Mouse (Mus musculus) C2C12 (cell line): ENCODE data around the gene Cntrl. TPM values are rescaled to one million over a fixed set of nuclear protein-coding genes. Genes with fewer than 3 reads are reported as not detected.

Source experiments
- H3K27me3 ChIP-seq: one replicate; pipeline ENCODE4 v1.6.1; 2011; ENCODE audit not compliant: control insufficient read depth, insufficient read depth, insufficient read length
- H3K36me3 ChIP-seq: one replicate; pipeline ENCODE4 v1.6.1; 2011; ENCODE audit not compliant: control insufficient read depth, insufficient read depth
- H3K4me3 ChIP-seq: one replicate; pipeline ENCODE4 v1.5.1; 2011; ENCODE audit warnings: mild to moderate bottlenecking, control low read depth; ENCODE audit not compliant: poor library complexity, insufficient read depth, severe bottlenecking
- H3K79me2 ChIP-seq: one replicate; pipeline ENCODE4 v1.6.1; 2011; ENCODE audit not compliant: control insufficient read depth, insufficient read depth
- H3K79me3 ChIP-seq: one replicate; pipeline ENCODE4 v1.6.1; 2011; ENCODE audit warnings: low read depth, control low read depth
- H3ac ChIP-seq: one replicate; pipeline ENCODE3; 2011; ENCODE audit warnings: low read depth; ENCODE audit not compliant: control insufficient read depth, insufficient read length
- CEBPB ChIP-seq: IDR thresholded peaks from one replicate; pipeline ENCODE4 v1.6.1; 2011; ENCODE audit warnings: low read depth, mild to moderate bottlenecking, control low read depth, moderate library complexity
- CTCF ChIP-seq: IDR thresholded peaks from one replicate; pipeline ENCODE4 v1.5.1; 2011; ENCODE audit not compliant: control insufficient read depth, insufficient read depth, insufficient read length
- FOSL1 ChIP-seq: IDR thresholded peaks from one replicate; pipeline ENCODE4 v1.8.0; 2011; ENCODE audit warnings: mild to moderate bottlenecking, low read length; ENCODE audit not compliant: poor library complexity, insufficient read depth, severe bottlenecking
- MAX ChIP-seq: IDR thresholded peaks from one replicate; pipeline ENCODE4 v1.6.1; 2011; ENCODE audit warnings: mild to moderate bottlenecking, control low read depth
- MYOD1 ChIP-seq: IDR thresholded peaks from one replicate; pipeline ENCODE4 v1.6.1; 2011; ENCODE audit warnings: low read depth; ENCODE audit not compliant: control insufficient read depth, insufficient read length
- MYOG ChIP-seq: IDR thresholded peaks from one replicate; pipeline ENCODE4 v1.6.1; 2011; ENCODE audit not compliant: control insufficient read depth, insufficient read length; ENCODE audit errors: extremely low read depth
- USF1 ChIP-seq: IDR thresholded peaks from one replicate; pipeline ENCODE4 v1.6.1; 2011; ENCODE audit warnings: low read depth, mild to moderate bottlenecking, control low read depth, moderate library complexity
- polyA plus RNA-seq: library from polyadenylated mRNA; unstranded; fragments of >200 nt; fragmentation: generic; extraction: Trizol; gene quantifications from one replicate; pipeline ENCODE4 v1.2.1, GENCODE M21; 2012; ENCODE audit warnings: missing spikeins

The Cntrl gene
- polyA plus RNA-seq, 1 experiment = 4.0 TPM

DNA sequence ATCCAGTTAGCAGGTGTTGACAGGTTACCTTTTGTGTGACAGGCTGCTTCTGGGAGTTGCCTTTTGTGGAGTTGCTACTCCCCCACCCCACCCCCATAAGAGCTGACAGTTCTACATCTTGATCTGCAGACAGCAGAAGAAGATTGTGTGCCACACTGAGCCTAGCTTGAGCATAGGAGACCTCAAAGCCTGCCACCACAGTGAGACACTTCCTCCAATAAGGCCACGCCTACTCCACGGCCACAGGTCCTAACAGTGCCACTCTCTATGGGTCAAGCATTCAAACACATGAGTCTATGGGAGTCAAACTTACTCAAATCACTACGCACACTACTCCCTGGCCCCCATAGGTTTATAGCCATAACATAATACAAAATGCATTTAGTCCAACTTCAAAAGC, 109.4 kb downstream of the Cntrl start:
- Histone ChIP-seq H3K4me3 (no peak overlapping the region), H3K36me3 (no peaks in the 10 kb centered on the region), H3K79me2 (no peaks in the 10 kb centered on the region), H3K79me3 (no peaks in the 10 kb centered on the region), H3ac (no peak overlapping the region), H3K27me3 (no peaks in the 10 kb centered on the region)
- TF ChIP-seq CEBPB = no peak
- no peak for TF ChIP-seq FOSL1
- TF ChIP-seq USF1 = no peak

DNA sequence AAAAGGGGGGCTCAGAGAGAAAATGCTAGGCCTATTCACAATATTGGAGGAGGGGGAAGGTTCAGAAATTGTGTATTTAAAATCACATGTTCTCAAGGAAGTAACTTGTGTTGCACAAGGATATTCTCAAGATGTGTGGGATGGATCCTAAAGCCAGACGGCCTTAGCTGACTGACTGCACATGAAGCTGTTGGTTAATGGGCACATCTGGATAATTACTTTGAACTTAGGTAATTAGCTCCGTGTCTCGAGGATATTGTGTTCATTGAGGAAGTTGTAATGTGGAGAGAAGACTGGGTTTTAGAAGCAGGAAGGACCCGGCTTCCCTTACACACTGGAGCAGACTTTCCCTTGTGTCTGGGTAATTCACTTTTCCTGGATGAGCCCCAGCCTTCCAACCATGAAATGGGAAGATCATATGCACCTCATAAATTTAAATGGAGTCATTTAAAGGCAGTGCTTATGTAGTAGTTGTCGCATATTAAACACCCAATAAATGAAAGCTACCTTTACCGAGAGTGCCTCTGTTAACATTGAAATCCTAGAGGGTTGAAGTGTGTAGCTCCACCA, 113.6 kb downstream of the Cntrl start:
- TF ChIP-seq MYOG (no peak), MAX (no peak), FOSL1 (no peak), CTCF (no peak), USF1 (no peak), MYOD1 (no peak), CEBPB (no peak)
- H3K4me3 ChIP-seq = no peak overlapping the region
- no peaks in the 10 kb centered on the region for H3K79me2 ChIP-seq
- no peak overlapping the region for H3ac ChIP-seq
- no peaks in the 10 kb centered on the region for H3K79me3 ChIP-seq
- no peaks in the 10 kb centered on the region for H3K27me3 ChIP-seq
- H3K36me3 ChIP-seq = no peaks in the 10 kb centered on the region

DNA sequence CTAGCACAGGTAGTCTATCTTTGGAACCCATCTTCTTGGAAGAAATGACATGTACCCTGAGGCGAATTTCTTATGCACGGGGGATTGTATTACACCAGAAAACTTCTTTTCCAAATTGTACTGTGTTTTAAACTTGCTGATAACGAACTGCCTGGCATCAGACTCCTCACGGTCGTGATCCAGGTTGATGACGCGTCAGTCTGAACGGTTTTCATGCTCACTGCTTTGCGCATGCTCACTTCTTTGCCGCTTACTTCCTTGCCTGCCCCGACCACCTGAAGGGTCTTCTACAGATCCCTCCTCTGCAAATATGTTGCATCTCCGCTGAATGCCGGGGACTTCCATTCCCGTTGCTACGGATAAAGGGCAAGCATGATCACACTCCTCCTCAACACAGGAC, 115.0 kb downstream of the Cntrl start:
- H3K79me3 ChIP-seq = no peaks in the 10 kb centered on the region
- H3K79me2 ChIP-seq = no peaks in the 10 kb centered on the region
- H3K36me3 ChIP-seq = no peaks in the 10 kb centered on the region
- H3K4me3 ChIP-seq = no peak overlapping the region
- no peaks in the 10 kb centered on the region for H3K27me3 ChIP-seq
- no peak overlapping the region for H3ac ChIP-seq
- TF ChIP-seq MYOD1 = no peak
- no peak for TF ChIP-seq USF1
- no peak for TF ChIP-seq MYOG
- no peak for TF ChIP-seq CTCF
- no peak for TF ChIP-seq CEBPB
- TF ChIP-seq FOSL1 = no peak
- no peak for TF ChIP-seq MAX

DNA sequence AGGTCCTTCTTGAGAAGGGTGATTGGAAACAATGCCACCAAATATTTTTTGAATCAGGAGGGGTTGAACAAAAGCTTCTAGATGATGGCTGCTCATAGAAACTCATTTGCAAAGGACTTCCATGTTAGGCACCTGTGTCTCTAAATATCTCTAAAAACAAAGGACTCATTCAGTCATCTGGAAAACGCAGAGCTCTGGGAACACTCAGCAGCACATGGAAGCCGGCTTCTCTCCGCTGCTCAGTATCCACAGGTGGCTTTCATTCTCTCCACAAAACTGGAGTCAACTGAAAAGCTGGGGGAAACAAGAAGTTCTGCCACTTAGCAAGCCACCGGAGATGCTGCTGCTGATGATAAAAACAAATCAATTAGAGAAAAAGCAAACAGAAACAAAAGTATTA, 118.9 kb downstream of the Cntrl start:
- Histone ChIP-seq H3K27me3 (no peaks in the 10 kb centered on the region), H3K79me2 (no peaks in the 10 kb centered on the region), H3K79me3 (no peaks in the 10 kb centered on the region), H3K36me3 (no peaks in the 10 kb centered on the region), H3K4me3 (no peak overlapping the region), H3ac (no peak overlapping the region)
- TF ChIP-seq FOSL1 (no peak), MYOD1 (no peak), USF1 (no peak), CTCF (no peak), CEBPB (no peak), MYOG (no peak), MAX (no peak)

Other genes with a start within 250 kb of the Cntrl start
- 0.02 TPM for gene Cutal, start 235.1 kb upstream of the Cntrl start, polyA plus RNA-seq
- gene Psmd5, start 234.5 kb upstream of the Cntrl start, polyA plus RNA-seq = 38.2 TPM
- gene Phf19, start 195.5 kb upstream of the Cntrl start, polyA plus RNA-seq = 7.6 TPM
- gene Traf1, start 147.7 kb upstream of the Cntrl start, polyA plus RNA-seq = 1.8 TPM
- gene Hc, start 48.1 kb upstream of the Cntrl start, polyA plus RNA-seq = under 0.01 TPM
- gene AI182371, start 7.9 kb upstream of the Cntrl start, polyA plus RNA-seq = not detected
- 47.9 TPM for gene Rab14, start 91.6 kb downstream of the Cntrl start, polyA plus RNA-seq
- gene Gsn, start 146.9 kb downstream of the Cntrl start, polyA plus RNA-seq = 166 TPM
- gene Stom, start 227.5 kb downstream of the Cntrl start, polyA plus RNA-seq = 87.9 TPM